Mouse (Mus musculus) ES-Bruce4 (cell line): Measurements from ENCODE around the gene Prdm16.

Source experiments
- CTCF ChIP-seq: IDR thresholded peaks from one replicate; pipeline ENCODE4 v1.8.1; 2011; ENCODE audit warnings: low read depth, low read length
- EP300 ChIP-seq: IDR thresholded peaks from 2 replicates; pipeline ENCODE4 v1.6.1; 2011; ENCODE audit warnings: low read depth, low read length; ENCODE audit not compliant: insufficient read depth
- POLR2A ChIP-seq: IDR thresholded peaks from one replicate; pipeline ENCODE4 v1.8.1; 2011; ENCODE audit warnings: low read length; ENCODE audit not compliant: insufficient read depth

DNA sequence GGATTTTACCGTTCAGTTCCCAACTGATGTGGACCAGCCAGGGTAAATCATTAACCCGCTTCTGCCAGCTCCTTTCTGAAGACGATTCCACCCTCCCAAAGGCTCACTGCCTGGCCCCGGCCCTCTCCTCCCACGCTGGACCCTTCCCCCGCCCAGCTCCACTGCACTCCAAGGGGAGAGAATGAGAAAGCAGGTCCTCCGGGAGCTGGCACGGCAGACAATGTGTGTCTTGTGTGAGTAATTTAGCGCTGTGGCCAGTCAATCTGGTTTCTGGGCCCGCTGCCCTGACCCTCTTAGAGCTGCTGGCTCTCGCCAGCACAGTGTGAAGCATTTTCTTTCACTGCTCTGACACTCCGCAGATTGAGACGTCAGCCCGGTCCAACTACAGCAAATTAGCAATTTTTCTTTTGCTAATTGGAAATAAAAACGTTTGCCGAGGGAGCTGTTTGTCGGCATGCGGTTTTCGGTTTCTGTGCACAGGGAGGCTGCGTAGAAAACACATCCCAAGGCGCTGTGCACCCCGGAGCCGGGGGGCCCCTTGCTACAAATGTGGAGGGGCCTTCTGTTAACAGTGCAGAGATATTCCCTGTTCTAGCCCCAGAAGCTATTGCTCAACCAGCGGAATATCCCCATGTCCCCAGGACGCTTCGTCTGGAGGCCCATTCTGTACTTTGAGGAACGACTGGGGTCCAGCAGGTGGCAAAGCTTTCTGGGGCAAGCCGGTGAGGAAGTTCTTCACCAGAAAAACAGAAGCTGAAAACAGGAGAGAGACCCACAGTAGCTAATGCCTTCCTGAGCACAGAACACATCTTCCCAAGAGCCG lies 136.8 kb downstream of the Prdm16 start:
- TF ChIP-seq CTCF (no peak), EP300 (no peak), POLR2A (no peak)
